In the genomic region with DNA sequence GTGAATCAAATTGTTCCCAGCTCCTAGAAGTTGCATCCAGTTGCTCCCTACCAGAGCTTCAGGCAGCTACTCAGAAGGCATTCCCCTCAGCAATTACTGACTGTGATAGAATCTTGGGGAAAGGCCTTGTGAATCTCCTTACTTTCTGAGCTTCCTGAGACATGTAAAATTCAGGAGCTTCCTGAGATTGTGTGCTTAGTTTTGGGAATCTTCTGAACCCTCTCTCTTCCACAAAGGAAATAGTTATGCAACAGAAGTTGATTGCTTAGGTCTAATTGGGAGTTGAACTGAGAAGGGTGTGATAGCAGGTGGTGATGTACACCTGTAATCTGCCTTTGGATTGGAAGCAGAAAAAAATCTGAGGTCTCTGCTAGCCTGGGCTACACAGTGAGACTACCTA, we compare ENCODE assay signal across 1 mouse cellular context.
TF ChIP-seq lines count a peak whose summit lies in the region.

A gene (minus strand): TSS at position 101 of the 400 bp plus-strand sequence.

TF ChIP-seq in CH12.LX, 34 proteins besides CTCF, POLR2A, EP300 and RAD21 (continued from another document):
- TF ChIP-seq IRF4 (IDR thresholded peaks at IDR 0.05; ENCODE audit: low read depth, low read length) (no peak), MYC (IDR thresholded peaks at IDR 0.05; ENCODE audit: low read depth, low read length) (no peak), MAZ (IDR thresholded peaks at IDR 0.05; ENCODE audit: low read depth, low read length) (no peak), MAX (IDR thresholded peaks at IDR 0.05; ENCODE audit: low read length) (no peak), USF1 (IDR thresholded peaks at IDR 0.05; ENCODE audit: low read depth, low read length) (no peak), MEF2A (IDR thresholded peaks at IDR 0.05; ENCODE audit: borderline replicate concordance, low read depth, low read length) (no peak), BHLHE40 (IDR thresholded peaks at IDR 0.05; ENCODE audit: low read depth, low read length) (no peak)
TF ChIP-seq in CH12.LX: peak in this region for 0.
